17 mouse cellular contexts compared by ENCODE assay signal in genomic region chr9:79526390-79526789, GRCm38 (mm10).
DNase-seq lines count a peak whose midpoint lies in the region; ATAC-seq and TF ChIP-seq lines count a peak whose summit lies in the region.
"Had no signal": no experiment of that assay in that cellular context is flagged by ENCODE, and none has a peak within 500 bp of the region (broad histone marks: within the 10 kb centered on the region; RNA-seq: fewer than 3 reads in every experiment).

No protein-coding gene starts in this region.

- H3K4me3 ChIP-seq in kidney, embryonic 16.5 days (ENCODE audit: low read length): no peak overlapping the region
- H3K4me3 ChIP-seq in lung, embryonic 14.5 days (ENCODE audit: low read depth, low read length): no peak overlapping the region
- H3K4me3 ChIP-seq in lung, postnatal 0 days (ENCODE audit: low read depth, low read length): no peak overlapping the region
- H3K4me3 ChIP-seq: heart, embryonic 15.5 days; limb, embryonic 12.5 days; liver, embryonic 15.5 days; midbrain, embryonic 10.5 days had no signal

- no peak overlapping the region for H3K9ac ChIP-seq in kidney, embryonic 16.5 days (replicated peaks; ENCODE audit: low read length)
- H3K9ac ChIP-seq in lung, embryonic 14.5 days: no peak overlapping the region
- H3K9ac ChIP-seq in lung, postnatal 0 days (replicated peaks; ENCODE audit: low read depth): no peak overlapping the region
- H3K9ac ChIP-seq: heart, embryonic 15.5 days; limb, embryonic 12.5 days; liver, embryonic 15.5 days had no signal

- no peaks in the 10 kb centered on the region for H3K9me3 ChIP-seq in kidney, embryonic 16.5 days (ENCODE audit: low read length)
- H3K9me3 ChIP-seq in lung, embryonic 14.5 days (ENCODE audit: low read depth, low read length): no peaks in the 10 kb centered on the region
- no peaks in the 10 kb centered on the region for H3K9me3 ChIP-seq in lung, postnatal 0 days (ENCODE audit: low read length)
- H3K9me3 ChIP-seq: G1E; heart, embryonic 15.5 days; limb, embryonic 12.5 days; liver, embryonic 15.5 days; midbrain, embryonic 10.5 days had no signal

- no peak overlapping the region for H3K4me2 ChIP-seq in kidney, embryonic 16.5 days (replicated peaks; ENCODE audit: low read depth, low read length)
- H3K4me2 ChIP-seq in lung, embryonic 14.5 days: no peak overlapping the region
- no peak overlapping the region for H3K4me2 ChIP-seq in lung, postnatal 0 days (replicated peaks; ENCODE audit: low read depth, low read length)
- H3K4me2 ChIP-seq: heart, embryonic 15.5 days; limb, embryonic 12.5 days; liver, embryonic 15.5 days had no signal

- peaks cover 4% of the 10 kb centered on the region; the same call in 1 of the 2 replicates for H3K4me1 ChIP-seq in kidney, embryonic 16.5 days (ENCODE audit: insufficient read depth, low read length)
- no peaks in the 10 kb centered on the region for H3K4me1 ChIP-seq in lung, embryonic 14.5 days (ENCODE audit: insufficient read depth)
- no peaks in the 10 kb centered on the region for H3K4me1 ChIP-seq in lung, postnatal 0 days (ENCODE audit: insufficient read depth, low read depth, low read length)
- H3K4me1 ChIP-seq: heart, embryonic 15.5 days; liver, embryonic 15.5 days had no signal

- WGBS in kidney, embryonic 16.5 days: 13% methylated on average over 6 of the region's 6 CpGs
- WGBS in lung, embryonic 14.5 days: 36% methylated on average over 6 of the region's 6 CpGs
- 54% methylated on average over 6 of the region's 6 CpGs for WGBS in lung, postnatal 0 days

- no peak for TF ChIP-seq EP300 in lung, postnatal 0 days (IDR thresholded peaks at IDR 0.05)

- no peaks in the 10 kb centered on the region for H3K27me3 ChIP-seq in kidney, embryonic 16.5 days (ENCODE audit: insufficient read depth, low read length)
- H3K27me3 ChIP-seq in lung, embryonic 14.5 days (ENCODE audit: insufficient read depth, low read length): no peaks in the 10 kb centered on the region
- H3K27me3 ChIP-seq in lung, postnatal 0 days (replicated peaks; ENCODE audit: insufficient read depth, low read length): no peaks in the 10 kb centered on the region
- H3K27me3 ChIP-seq: heart, embryonic 15.5 days; limb, embryonic 12.5 days; liver, embryonic 15.5 days had no signal

- no peaks in the 10 kb centered on the region for H3K36me3 ChIP-seq in kidney, embryonic 16.5 days (ENCODE audit: insufficient read depth, low read length)
- no peaks in the 10 kb centered on the region for H3K36me3 ChIP-seq in lung, embryonic 14.5 days (ENCODE audit: insufficient read depth)
- H3K36me3 ChIP-seq in lung, postnatal 0 days (ENCODE audit: insufficient read depth, low read length): no peaks in the 10 kb centered on the region
- H3K36me3 ChIP-seq: G1E; heart, embryonic 15.5 days; limb, embryonic 12.5 days; liver, embryonic 15.5 days; midbrain, embryonic 10.5 days had no signal

- intact Hi-C loops in left cerebral cortex, postnatal 14 days (cut with DNase I): no loop called here

- DNase-seq in kidney, postnatal 14 days: no peak
- peak; percentile 21 for DNase-seq in lung, embryonic 14.5 days
- no peak for DNase-seq in lung, postnatal 0 days (ENCODE audit: low spot score)
- peak; percentile 18 for DNase-seq in left cerebral cortex, postnatal 14 days (ENCODE audit: low spot score in 2 of 2)
- DNase-seq in telencephalon, adult 2 months (ENCODE audit: low read depth, low spot score): peak; percentile 68
- DNase-seq in spleen, postnatal 4 days (ENCODE audit: low spot score in 2 of 2): no peak
- DNase-seq: adrenal gland, adult 8-10 months; cerebellum, adult 2 months; lung, postnatal 36 days; thymus, adult 2 months had no signal

- peak; percentile 54; the same call in 1 of the 2 replicates for ATAC-seq in kidney, embryonic 16.5 days (ENCODE audit: low FRiP score, low TSS enrichment)
- no peak for ATAC-seq in lung, embryonic 14.5 days (ENCODE audit: insufficient read depth)
- ATAC-seq in lung, postnatal 0 days: no peak
- ATAC-seq: inflammation-experienced regulatory T-cells, adult 6 months had no signal

- no peak for TF ChIP-seq CTCF in lung, embryonic 14.5 days (IDR thresholded peaks at IDR 0.05; ENCODE audit: low read depth)
- no peak for TF ChIP-seq CTCF in lung, postnatal 0 days (IDR thresholded peaks at IDR 0.05)

- H3K27ac ChIP-seq in kidney, embryonic 16.5 days (ENCODE audit: low read length): no peak overlapping the region
- H3K27ac ChIP-seq in lung, embryonic 14.5 days (ENCODE audit: low read depth): no peak overlapping the region
- H3K27ac ChIP-seq in lung, postnatal 0 days (ENCODE audit: low read length): no peak overlapping the region
- H3K27ac ChIP-seq: heart, embryonic 15.5 days; limb, embryonic 12.5 days; liver, embryonic 15.5 days; midbrain, embryonic 10.5 days had no signal

Comparison
In these comparisons a context has a peak if more than half of its experiments do, and no peak if none do; other contexts are left out.
1. DNase-seq: peak in lung, embryonic 14.5 days (single experiment), left cerebral cortex, postnatal 14 days (2 of 2) and telencephalon, adult 2 months (single experiment); none in kidney, postnatal 14 days (single experiment), lung, postnatal 0 days (single experiment) and spleen, postnatal 4 days (0 of 2).